Mouse (Mus musculus) spleen, adult 2 months (tissue): ENCODE results near the gene Pttg1.

Experiments
- CTCF ChIP-seq: fragments of 200-500 bp; IDR thresholded peaks from 2 replicates; pipeline ENCODE4 v1.5.1; 2011; ENCODE audit warnings: mild to moderate bottlenecking, inconsistent platforms; ENCODE audit not compliant: insufficient read depth, insufficient read length, insufficient replicate concordance; ENCODE audit errors: extremely low read depth
- POLR2A ChIP-seq: fragments of 200-500 bp; IDR thresholded peaks from 2 replicates; pipeline ENCODE4 v1.6.1; 2011; ENCODE audit warnings: low read depth, low read length, inconsistent platforms

DNA sequence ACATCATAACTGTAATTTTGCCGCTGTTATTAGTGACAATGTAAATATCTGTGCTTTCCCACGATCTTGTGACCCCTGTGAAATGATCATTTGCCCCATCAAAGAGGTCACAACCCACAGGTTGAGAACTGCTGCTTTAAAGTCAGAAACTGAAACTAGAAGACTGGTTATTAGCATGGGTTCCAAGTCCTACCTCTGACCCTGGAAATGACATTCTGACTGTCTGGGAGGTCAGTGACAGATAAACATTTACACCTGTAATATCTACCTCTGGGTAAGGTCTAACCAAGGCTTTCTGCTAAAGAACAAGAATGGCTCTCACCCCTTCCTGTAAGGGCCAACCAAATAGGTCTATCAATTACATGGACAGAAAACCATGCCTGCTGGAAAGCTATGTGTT lies 17.2 kb downstream of the Pttg1 start:
- TF ChIP-seq POLR2A = no peak
- TF ChIP-seq CTCF = no peak
